Mouse (Mus musculus) testis, adult 2 months (tissue): ENCODE measurements around the gene Lbr.
A peak's percentile ranks its signal among the peaks of the same experiment; 100 is the strongest.

Source experiments
- CTCF ChIP-seq: fragments of 200-500 bp; IDR thresholded peaks from 2 replicates; pipeline ENCODE4 v1.5.1; 2012; ENCODE audit warnings: low read depth, mild to moderate bottlenecking, inconsistent platforms, low read length, moderate library complexity; ENCODE audit not compliant: control insufficient read depth, insufficient read depth, insufficient replicate concordance
- POLR2A ChIP-seq: fragments of 200-500 bp; IDR thresholded peaks from 2 replicates; pipeline ENCODE4 v1.6.1; 2012; ENCODE audit warnings: low read depth, mild to moderate bottlenecking, inconsistent platforms, low read length, moderate library complexity; ENCODE audit not compliant: control insufficient read depth

- TF ChIP-seq POLR2A (peak; percentile 71), CTCF (0 out of 2 replicates have a peak, but pooled peaks have one; percentile 4)
Measured at GRCm38 (mm10) chr1:181841864-181842672, 778 bp downstream of the Lbr start.
